ENCODE assay signal across 7 mouse cellular contexts in genomic region chr5:8996686-8997512, GRCm38 (mm10). TPM values are rescaled to one million over a fixed set of nuclear protein-coding genes. Genes with fewer than 3 reads are reported as not detected.
DNase-seq lines count a peak whose midpoint lies in the region; ATAC-seq lines count a peak whose summit lies in the region.

Crot (minus strand) TSS chr5:8997324.

- H3K4me1 ChIP-seq in intestine, embryonic 15.5 days (replicated peaks) = 0 out of 2 replicates have a peak, but pooled peaks cover 2% of the 10 kb centered on the region
- H3K4me1 ChIP-seq in midbrain, embryonic 10.5 days = peaks cover 39% of the 10 kb centered on the region

- intact Hi-C loops in gastrocnemius, postnatal 36 days (cut with DNase I) = loop anchor here (5.0 kb wide), 1 partner anchor 105 kb away; the partner anchor contains the start of gene Tmem243
- intact Hi-C loops in left cerebral cortex, postnatal 25 days (cut with DNase I) = loop anchor here (1.0 to 10.0 kb wide), 3 partner anchors 105 to 375 kb away; partner anchors contain the start of genes 9330182L06Rik, Rundc3b and Tmem243

- no peaks in the 10 kb centered on the region for H3K27me3 ChIP-seq in intestine, embryonic 15.5 days (replicated peaks)
- H3K27me3 ChIP-seq in midbrain, embryonic 10.5 days (ENCODE audit: low read depth, poor library complexity, severe bottlenecking) = no peaks in the 10 kb centered on the region

- H3K9me3 ChIP-seq in intestine, embryonic 15.5 days = no peaks in the 10 kb centered on the region
- no peaks in the 10 kb centered on the region for H3K9me3 ChIP-seq in midbrain, embryonic 10.5 days (replicated peaks)

- DNase-seq in adrenal gland, adult 18-20 months (ENCODE audit: low spot score in 2 of 2) = peak; percentile 90 to 93
- DNase-seq in embryo, embryonic 11 days = peak; percentile 98
- peak; percentile 91 to 92 for DNase-seq in gastrocnemius, postnatal 36 days
- DNase-seq in left cerebral cortex, postnatal 25 days (ENCODE audit: low spot score in 2 of 2) = peak; percentile 93 to 95
- DNase-seq in midbrain, embryonic 10.5 days (ENCODE audit: low spot score) = peak; percentile 97
- DNase-seq in right cerebral cortex, postnatal 4 days = peak; percentile 88

- ATAC-seq in intestine, embryonic 15.5 days = peak; percentile 99

- 0% methylated on average over 51 of the region's 57 CpGs for WGBS in intestine, embryonic 15.5 days
- under 1% methylated on average over 57 of the region's 57 CpGs for WGBS in midbrain, embryonic 10.5 days

- H3K9ac ChIP-seq in intestine, embryonic 15.5 days = peak within 1 kb of the TSS; percentile 71

- peak within 1 kb of the TSS; percentile 66 for H3K4me3 ChIP-seq in intestine, embryonic 15.5 days (replicated peaks)
- H3K4me3 ChIP-seq in midbrain, embryonic 10.5 days = peak within 1 kb of the TSS; percentile 78

- no peaks in the 10 kb centered on the region for H3K36me3 ChIP-seq in intestine, embryonic 15.5 days
- peaks cover 18% of the 10 kb centered on the region for H3K36me3 ChIP-seq in midbrain, embryonic 10.5 days

- peak within 1 kb of the TSS; percentile 71 for H3K4me2 ChIP-seq in intestine, embryonic 15.5 days (replicated peaks)

- peak within 1 kb of the TSS; percentile 83 for H3K27ac ChIP-seq in intestine, embryonic 15.5 days
- H3K27ac ChIP-seq in midbrain, embryonic 10.5 days (replicated peaks) = peak within 1 kb of the TSS; percentile 94

RNA-seq across cellular contexts. Expression of gene Crot, which starts in this region (rescaled TPM):
- 10 to 100 TPM; 26.9 to 38.0 TPM for total RNA-seq in adrenal gland, adult 18-20 months (2021)
- total RNA-seq in gastrocnemius, postnatal 36 days (2021) = 10 to 100 TPM; 25.2 to 27.8 TPM
- polyA plus RNA-seq in intestine, embryonic 15.5 days (2015; fragmentation: Nextera tagmentation; extraction: Ambion mirVana) = 51.6 and 55.3 TPM in 2 replicates
- total RNA-seq in left cerebral cortex, postnatal 25 days (2021) = 10 to 100 TPM; 28.2 to 29.2 TPM
- polyA plus RNA-seq in midbrain, embryonic 10.5 days (2016; fragmentation: Nextera tagmentation; extraction: Ambion mirVana) = 26.9 and 29.0 TPM in 2 replicates

Comparison
In these comparisons a context has a peak if more than half of its experiments do, and no peak if none do; other contexts are left out.
1. Peak in every context shown above with its lines: DNase-seq, ATAC-seq, H3K4me3 ChIP-seq and H3K27ac ChIP-seq.